Mouse (Mus musculus) embryonic facial prominence, embryonic 13.5 days (tissue): ENCODE data around the gene Clns1a. TPM values are rescaled to one million over a fixed set of nuclear protein-coding genes. Genes with fewer than 3 reads are reported as not detected.

Experiments
- ATAC-seq: fragments of 200-750 bp; cut with Nextera tagmentation; 2 replicates; pipeline ENCODE4 v1.8.0; 2017; ENCODE audit warnings: low read depth; ENCODE audit not compliant: insufficient number of reproducible peaks, insufficient read depth, low FRiP score, low TSS enrichment
- H3K27ac ChIP-seq: fragments of 300-500 bp; sonication (generic); 2 replicates; pipeline ENCODE4 v1.5.1; 2015; ENCODE audit warnings: moderate library complexity, mild to moderate bottlenecking, inconsistent platforms
- H3K27me3 ChIP-seq: fragments of 300-500 bp; sonication (generic); 2 replicates; pipeline ENCODE4 v1.6.1; 2015; ENCODE audit warnings: mild to moderate bottlenecking, inconsistent platforms
- H3K36me3 ChIP-seq: fragments of 300-500 bp; sonication (generic); 2 replicates; pipeline ENCODE4 v1.6.1; 2015; ENCODE audit warnings: mild to moderate bottlenecking, inconsistent platforms
- H3K4me1 ChIP-seq: fragments of 300-500 bp; sonication (generic); 2 replicates; pipeline ENCODE4 v1.6.1; 2015; ENCODE audit warnings: inconsistent platforms
- H3K4me2 ChIP-seq: fragments of 300-500 bp; sonication (generic); 2 replicates; pipeline ENCODE4 v1.6.1; 2015; ENCODE audit warnings: moderate library complexity, mild to moderate bottlenecking, inconsistent platforms
- H3K4me3 ChIP-seq: fragments of 300-500 bp; sonication (generic); 2 replicates; pipeline ENCODE4 v1.5.1; 2015; ENCODE audit warnings: mild to moderate bottlenecking, inconsistent platforms
- H3K9ac ChIP-seq: fragments of 300-500 bp; sonication (generic); 2 replicates; pipeline ENCODE4 v1.6.1; 2015; ENCODE audit warnings: mild to moderate bottlenecking, inconsistent platforms
- H3K9me3 ChIP-seq: fragments of 300-500 bp; sonication (generic); 2 replicates; pipeline ENCODE4 v1.6.1; 2016; ENCODE audit warnings: inconsistent platforms
- WGBS: fragments of 180-500 bp; shearing (Covaris S2); methylation state at CpG from one replicate; pipeline ENCODE4 v1.1.7; 2015; ENCODE audit warnings: mixed read lengths; 5-methylcytosine and 5-hydroxymethylcytosine counted together
- polyA plus RNA-seq: library from polyadenylated mRNA; unstranded; fragments of >200 nt; fragmentation: Nextera tagmentation; extraction: Ambion mirVana; gene quantifications from 2 replicates; pipeline ENCODE4 v1.2.1, GENCODE M21; 2015

The Clns1a gene
- 223 and 229 TPM in 2 replicates for polyA plus RNA-seq

GRCm38 (mm10) chr7:97696506-97697254 lies at the start of gene Clns1a:
Gene Clns1a, plus strand, starts transcription at chr7:97696634.
- Histone ChIP-seq H3K9me3 (no peaks in the 10 kb centered on the region), H3K27me3 (no peaks in the 10 kb centered on the region), H3K4me2 (peak within 1 kb of the TSS; percentile 71), H3K36me3 (peaks cover 14% of the 10 kb centered on the region; the same call in 1 of the 2 replicates), H3K4me1 (peaks cover 18% of the 10 kb centered on the region), H3K27ac (peak within 1 kb of the TSS; percentile 82), H3K9ac (peak within 1 kb of the TSS; percentile 95), H3K4me3 (peak within 1 kb of the TSS; percentile 98)
- peak; percentile 95 for ATAC-seq
- WGBS, result under 1% methylated on average over 63 of the region's 63 CpGs

DNA sequence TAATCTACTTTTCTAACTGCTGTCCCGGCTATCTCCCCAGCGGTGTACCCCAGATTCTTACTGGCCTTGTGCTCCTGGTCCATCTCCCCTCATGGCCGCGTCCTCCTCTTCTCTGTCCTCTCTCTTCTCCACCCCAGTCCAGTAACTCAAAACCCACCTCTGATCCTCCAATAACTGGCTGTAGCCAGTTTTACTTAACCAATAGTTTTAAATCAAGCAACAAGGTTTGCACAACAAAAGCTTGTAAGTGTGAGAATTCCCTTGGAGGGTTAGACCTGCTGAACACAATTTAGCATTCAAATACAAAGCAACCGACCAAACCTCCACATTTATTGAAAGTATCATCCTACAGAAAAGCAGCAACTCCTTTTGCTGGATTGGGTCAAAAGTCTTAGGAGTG lies 48.8 kb upstream of the Clns1a start:
- 86% methylated on average over 5 of the region's 5 CpGs for WGBS
- Histone ChIP-seq H3K36me3 (peaks cover 10% of the 10 kb centered on the region), H3K9ac (no peak overlapping the region), H3K4me1 (no peaks in the 10 kb centered on the region), H3K4me3 (no peak overlapping the region), H3K9me3 (no peaks in the 10 kb centered on the region), H3K4me2 (no peak overlapping the region), H3K27ac (no peak overlapping the region), H3K27me3 (no peaks in the 10 kb centered on the region)
- no peak for ATAC-seq

GRCm38 (mm10) chr7:97650729-97651128 lies 45.7 kb upstream of the Clns1a start:
- Histone ChIP-seq H3K27me3 (no peaks in the 10 kb centered on the region), H3K4me1 (no peaks in the 10 kb centered on the region), H3K4me3 (no peak overlapping the region), H3K4me2 (no peak overlapping the region), H3K36me3 (peaks cover 29% of the 10 kb centered on the region), H3K27ac (no peak overlapping the region), H3K9me3 (no peaks in the 10 kb centered on the region), H3K9ac (no peak overlapping the region)
- ATAC-seq, result no peak
- 94% methylated on average over 4 of the region's 4 CpGs for WGBS

DNA sequence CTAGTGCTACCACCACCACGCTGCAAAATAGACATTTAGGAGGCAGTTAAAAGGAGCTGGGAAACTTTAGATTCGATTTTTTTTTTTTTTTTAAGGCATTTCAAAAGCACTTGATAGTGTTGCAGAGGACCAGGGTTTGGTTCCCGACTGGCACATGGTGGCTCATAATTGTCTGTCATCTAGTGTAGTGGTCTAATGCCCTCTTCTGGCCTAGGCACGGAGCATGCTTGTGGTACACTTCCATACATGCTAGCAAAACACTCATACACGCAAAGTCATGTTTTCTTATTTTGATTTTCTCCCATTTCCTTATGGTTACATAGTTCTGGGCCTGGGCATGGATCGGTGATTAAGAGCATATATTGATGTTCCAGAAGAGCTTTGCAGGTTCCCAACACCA lies 40.3 kb upstream of the Clns1a start:
- ATAC-seq, result no peak
- Histone ChIP-seq H3K4me2 (no peak overlapping the region), H3K27me3 (no peaks in the 10 kb centered on the region), H3K9me3 (no peaks in the 10 kb centered on the region), H3K4me3 (no peak overlapping the region), H3K27ac (no peak overlapping the region), H3K36me3 (peaks cover 37% of the 10 kb centered on the region), H3K4me1 (no peaks in the 10 kb centered on the region), H3K9ac (no peak overlapping the region)
- WGBS, result 90% methylated on average over 6 of the region's 6 CpGs

DNA sequence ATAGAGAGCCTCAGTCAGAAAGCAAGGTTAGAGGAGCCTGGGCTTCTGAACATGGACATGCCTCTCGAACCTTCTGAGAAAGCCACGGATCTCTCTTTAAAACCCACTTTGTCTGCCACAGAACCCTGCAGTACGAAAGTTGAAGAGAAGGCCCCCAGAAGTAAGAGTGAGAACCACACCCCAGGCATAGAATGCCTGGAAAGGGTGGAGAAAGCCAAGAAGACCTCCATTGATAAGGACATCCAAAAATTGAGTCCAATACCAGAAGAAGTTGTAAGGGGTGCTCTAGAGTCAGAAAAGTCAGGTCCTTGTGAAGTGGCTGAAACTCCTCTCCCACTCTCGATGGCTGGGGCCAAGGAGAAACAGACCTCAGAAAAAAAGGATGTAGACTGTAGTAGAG lies 34.8 kb upstream of the Clns1a start:
- Histone ChIP-seq H3K4me1 (no peaks in the 10 kb centered on the region), H3K4me2 (no peak overlapping the region), H3K4me3 (no peak overlapping the region), H3K9me3 (no peaks in the 10 kb centered on the region), H3K9ac (no peak overlapping the region), H3K27ac (no peak overlapping the region), H3K36me3 (peaks cover 42% of the 10 kb centered on the region), H3K27me3 (no peaks in the 10 kb centered on the region)
- 96% methylated on average over 4 of the region's 4 CpGs for WGBS
- ATAC-seq, result no peak

GRCm38 (mm10) chr7:97679239-97679638 lies 17.2 kb upstream of the Clns1a start:
- H3K36me3 ChIP-seq, result peaks cover 60% of the 10 kb centered on the region
- 30% methylated on average over 1 of the region's 1 CpGs for WGBS
- H3K4me3 ChIP-seq, result no peak overlapping the region
- H3K9me3 ChIP-seq, result no peaks in the 10 kb centered on the region
- H3K4me2 ChIP-seq, result no peak overlapping the region
- H3K27ac ChIP-seq, result no peak overlapping the region
- H3K27me3 ChIP-seq, result no peaks in the 10 kb centered on the region
- no peak for ATAC-seq
- no peaks in the 10 kb centered on the region for H3K4me1 ChIP-seq
- H3K9ac ChIP-seq, result no peak overlapping the region

GRCm38 (mm10) chr7:97687831-97688230 lies 8.6 kb upstream of the Clns1a start:
- no peak for ATAC-seq
- H3K9me3 ChIP-seq, result no peaks in the 10 kb centered on the region
- no peaks in the 10 kb centered on the region for H3K4me1 ChIP-seq
- H3K27me3 ChIP-seq, result no peaks in the 10 kb centered on the region
- H3K9ac ChIP-seq, result no peak overlapping the region
- no peak overlapping the region for H3K4me3 ChIP-seq
- 85% methylated on average over 2 of the region's 2 CpGs for WGBS
- H3K27ac ChIP-seq, result no peak overlapping the region
- peaks cover 41% of the 10 kb centered on the region for H3K36me3 ChIP-seq
- no peak overlapping the region for H3K4me2 ChIP-seq

DNA sequence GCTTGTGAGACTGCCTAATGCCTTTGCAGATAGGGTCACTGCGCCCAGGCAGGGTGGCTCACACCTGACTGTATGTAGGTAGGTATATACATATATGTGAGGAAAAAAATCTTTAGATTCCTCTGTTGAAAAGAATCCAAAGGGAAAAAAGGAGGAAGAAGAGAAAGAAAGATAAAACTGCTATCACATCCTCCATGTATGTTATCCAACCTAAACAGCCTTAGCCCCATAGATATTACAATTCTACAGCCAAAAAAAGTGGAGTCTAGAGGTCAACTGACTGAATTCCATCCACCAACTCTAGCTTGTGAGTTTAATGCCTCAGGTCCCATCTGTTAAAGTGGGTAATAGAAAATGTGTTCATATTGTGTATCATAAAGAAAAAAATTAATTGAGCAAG lies 993 bp upstream of the Clns1a start:
- no peak for ATAC-seq
- Histone ChIP-seq H3K27ac (no peak overlapping the region), H3K27me3 (no peaks in the 10 kb centered on the region), H3K9me3 (no peaks in the 10 kb centered on the region), H3K4me1 (peaks cover 14% of the 10 kb centered on the region), H3K36me3 (peaks cover 14% of the 10 kb centered on the region; the same call in 1 of the 2 replicates), H3K9ac (no peak overlapping the region), H3K4me2 (no peak overlapping the region), H3K4me3 (no peak overlapping the region)
- WGBS, result 96% methylated on average over 1 of the region's 1 CpGs

GRCm38 (mm10) chr7:97696133-97696505 lies 315 bp upstream of the Clns1a start:
- peak overlapping the region; percentile 82 for H3K27ac ChIP-seq
- peaks cover 14% of the 10 kb centered on the region for H3K4me1 ChIP-seq
- ATAC-seq, result peak; percentile 63
- H3K4me2 ChIP-seq, result peak overlapping the region; percentile 71
- WGBS, result 38% methylated on average over 19 of the region's 19 CpGs
- H3K9me3 ChIP-seq, result no peaks in the 10 kb centered on the region
- peak overlapping the region; percentile 95 for H3K9ac ChIP-seq
- no peaks in the 10 kb centered on the region for H3K27me3 ChIP-seq
- H3K4me3 ChIP-seq, result peak overlapping the region; percentile 98
- peaks cover 14% of the 10 kb centered on the region; the same call in 1 of the 2 replicates for H3K36me3 ChIP-seq

DNA sequence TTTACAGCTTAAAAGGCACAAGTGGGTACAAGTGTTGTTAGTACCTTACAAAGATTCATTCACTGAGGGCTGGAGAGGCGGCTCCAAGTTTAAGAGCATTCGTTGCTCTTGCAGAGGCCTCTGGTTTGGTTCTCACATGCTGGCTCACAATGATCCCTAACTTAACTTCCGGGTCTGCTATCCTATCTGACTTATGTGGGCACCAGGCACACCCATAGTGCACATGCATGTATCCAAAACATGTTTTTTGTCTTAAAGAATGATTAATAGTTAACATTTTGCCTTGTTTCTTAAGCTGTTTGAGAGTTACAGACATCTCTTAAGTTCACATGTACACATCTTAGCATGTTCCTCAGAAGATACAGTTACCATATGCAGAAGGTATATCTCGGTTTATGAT lies 3.7 kb downstream of the Clns1a start:
- H3K4me1 ChIP-seq, result peaks cover 18% of the 10 kb centered on the region
- WGBS, result 93% methylated on average over 4 of the region's 4 CpGs
- H3K9ac ChIP-seq, result no peak overlapping the region
- H3K27me3 ChIP-seq, result no peaks in the 10 kb centered on the region
- H3K4me2 ChIP-seq, result no peak overlapping the region
- H3K4me3 ChIP-seq, result no peak overlapping the region
- no peak for ATAC-seq
- no peak overlapping the region for H3K27ac ChIP-seq
- H3K36me3 ChIP-seq, result peaks cover 14% of the 10 kb centered on the region; the same call in 1 of the 2 replicates
- H3K9me3 ChIP-seq, result no peaks in the 10 kb centered on the region

DNA sequence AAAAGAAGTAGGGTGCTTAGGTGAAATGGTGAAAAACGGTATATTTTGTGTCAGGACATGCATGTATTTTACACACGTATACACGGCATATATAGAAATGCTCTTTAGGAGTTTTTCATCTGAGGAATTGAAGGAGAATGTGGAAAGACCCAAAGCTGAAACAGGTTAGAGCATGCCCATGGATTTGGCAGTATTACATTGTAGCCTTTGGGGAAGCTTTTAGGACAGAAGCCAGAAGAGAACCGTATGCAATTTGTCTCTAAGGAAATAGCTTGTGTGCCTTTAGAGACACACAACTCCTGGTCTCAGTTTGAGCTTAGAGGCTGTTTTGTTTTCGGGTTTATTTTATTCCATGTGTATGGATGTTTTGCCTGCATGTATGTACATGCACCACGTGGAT lies 4.7 kb downstream of the Clns1a start:
- 69% methylated on average over 6 of the region's 6 CpGs for WGBS
- no peaks in the 10 kb centered on the region for H3K9me3 ChIP-seq
- ATAC-seq, result no peak
- no peak overlapping the region for H3K9ac ChIP-seq
- H3K4me3 ChIP-seq, result no peak overlapping the region
- peaks cover 13% of the 10 kb centered on the region for H3K4me1 ChIP-seq
- peaks cover 14% of the 10 kb centered on the region; the same call in 1 of the 2 replicates for H3K36me3 ChIP-seq
- H3K27ac ChIP-seq, result 0 out of 2 replicates have a peak overlapping the region, but pooled peaks have one; percentile 33
- no peak overlapping the region for H3K4me2 ChIP-seq
- H3K27me3 ChIP-seq, result no peaks in the 10 kb centered on the region

GRCm38 (mm10) chr7:97707123-97707522 lies 10.7 kb downstream of the Clns1a start:
- ATAC-seq, result no peak
- peaks cover 26% of the 10 kb centered on the region for H3K36me3 ChIP-seq
- H3K4me1 ChIP-seq, result no peaks in the 10 kb centered on the region
- no peak overlapping the region for H3K27ac ChIP-seq
- no peak overlapping the region for H3K4me3 ChIP-seq
- no peak overlapping the region for H3K9ac ChIP-seq
- no peaks in the 10 kb centered on the region for H3K9me3 ChIP-seq
- no peak overlapping the region for H3K4me2 ChIP-seq
- no peaks in the 10 kb centered on the region for H3K27me3 ChIP-seq
- WGBS, result 91% methylated on average over 4 of the region's 4 CpGs
